Mouse (Mus musculus) liver, postnatal 0 days (tissue): ENCODE results near the gene Myo1g.

ENCODE experiments used
- CTCF ChIP-seq: sonication (generic); IDR thresholded peaks from 2 replicates; pipeline ENCODE4 v1.5.1; 2016; ENCODE audit warnings: antibody characterized with exemption, low read depth
- EP300 ChIP-seq: IDR thresholded peaks from 2 replicates; pipeline ENCODE4 v1.6.1; 2016; ENCODE audit warnings: antibody characterized with exemption, low read depth, mild to moderate bottlenecking

- no peak for TF ChIP-seq EP300
- no peak for TF ChIP-seq CTCF
These were observed 39.0 kb downstream of the Myo1g start for GRCm38 (mm10) chr11:6481669-6482185.
